ENCODE assay signal across 8 mouse cellular contexts in the genomic region with DNA sequence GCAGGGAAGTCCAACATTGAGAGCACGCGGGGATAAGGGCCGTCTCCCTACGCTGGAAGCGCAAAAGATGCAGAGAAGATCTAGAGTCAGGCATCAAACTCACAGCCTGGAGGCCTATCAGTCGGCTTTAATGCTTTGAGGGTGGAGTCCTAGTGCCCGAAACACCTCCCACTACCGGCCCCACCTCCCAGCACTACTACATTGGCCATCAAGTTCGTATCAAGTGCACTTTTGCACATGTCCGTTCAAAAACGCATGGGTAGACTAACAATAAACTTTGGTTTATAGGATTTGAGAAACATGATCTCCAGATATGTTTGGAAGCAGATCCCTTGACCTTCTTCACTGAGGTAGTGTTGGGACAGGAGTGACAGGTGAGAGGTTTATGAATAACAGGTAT. TPM values are rescaled to one million over a fixed set of nuclear protein-coding genes. Genes with fewer than 3 reads are reported as not detected.
A peak's percentile ranks its signal among the peaks of the same experiment; 100 is the strongest.
DNase-seq lines count a peak whose midpoint lies in the region; ATAC-seq lines count a peak whose summit lies in the region.

No protein-coding gene starts in this region.

- peaks cover 42% of the 10 kb centered on the region for H3K4me1 ChIP-seq in heart, embryonic 10.5 days
- peaks cover 30% of the 10 kb centered on the region for H3K4me1 ChIP-seq in kidney, embryonic 15.5 days

- peak overlapping the region; percentile 62 for H3K9ac ChIP-seq in kidney, embryonic 15.5 days

- 2% methylated on average over 11 of the region's 11 CpGs for WGBS in heart, embryonic 10.5 days
- 2% methylated on average over 11 of the region's 11 CpGs for WGBS in kidney, embryonic 15.5 days

- ATAC-seq in kidney, embryonic 15.5 days (replicated peaks; ENCODE audit: low FRiP score): peak; percentile 41; the same call in 1 of the 2 replicates

- DNase-seq in layer of hippocampus, postnatal 10 days (ENCODE audit: low spot score in 2 of 2): peak; percentile 15 to 26
- DNase-seq in layer of hippocampus, postnatal 36 days: no peak
- DNase-seq in c-Kit-positive CD71-positive TER-119-positive erythroid progenitor cells, embryonic 14.5 days (ENCODE audit: low spot score): peak; percentile 84
- DNase-seq in heart, embryonic 10.5 days (ENCODE audit: low spot score): peak; percentile 91
- DNase-seq in lung, postnatal 36 days: peak; percentile 82
- DNase-seq in retina, embryonic 14.5 days (ENCODE audit: low spot score): peak; percentile 60
- no peak for DNase-seq in left cerebral cortex, adult 8-10 months (ENCODE audit: low spot score in 2 of 2)

- peak overlapping the region; percentile 99 for H3K27ac ChIP-seq in heart, embryonic 10.5 days
- peak overlapping the region; percentile 99 for H3K27ac ChIP-seq in kidney, embryonic 15.5 days

- no peaks in the 10 kb centered on the region for H3K36me3 ChIP-seq in heart, embryonic 10.5 days
- no peaks in the 10 kb centered on the region for H3K36me3 ChIP-seq in kidney, embryonic 15.5 days

- peak overlapping the region; percentile 75 for H3K4me2 ChIP-seq in kidney, embryonic 15.5 days

- no peaks in the 10 kb centered on the region for H3K27me3 ChIP-seq in heart, embryonic 10.5 days (ENCODE audit: insufficient read depth, poor library complexity, severe bottlenecking)
- no peaks in the 10 kb centered on the region for H3K27me3 ChIP-seq in kidney, embryonic 15.5 days

- peak overlapping the region; percentile 100 for H3K4me3 ChIP-seq in heart, embryonic 10.5 days
- H3K4me3 ChIP-seq in kidney, embryonic 15.5 days (replicated peaks): peak overlapping the region; percentile 100

- H3K9me3 ChIP-seq in heart, embryonic 10.5 days: no peaks in the 10 kb centered on the region
- no peaks in the 10 kb centered on the region for H3K9me3 ChIP-seq in kidney, embryonic 15.5 days (replicated peaks)

RNA-seq across cellular contexts. Expression of gene Hnrnpr, which starts 1.0 kb away (rescaled TPM):
- total RNA-seq in layer of hippocampus, postnatal 10 days (2021): 100 to 1,000 TPM; 115 TPM
- 10 to 100 TPM; 88.7 TPM for total RNA-seq in layer of hippocampus, postnatal 36 days (2021)
- 126 and 148 TPM in 2 replicates for polyA plus RNA-seq in heart, embryonic 10.5 days (2016; fragmentation: Nextera tagmentation; extraction: Ambion mirVana)
- 183 and 188 TPM in 2 replicates for polyA plus RNA-seq in kidney, embryonic 15.5 days (2015; fragmentation: Nextera tagmentation; extraction: Ambion mirVana)
- 10 to 100 TPM; 78.9 to 93.4 (median 89.9) TPM for total RNA-seq in left cerebral cortex, adult 8-10 months (2022)

RNA-seq across cellular contexts. Expression of gene Zfp46, which starts 25.3 kb away (rescaled TPM):
- total RNA-seq in layer of hippocampus, postnatal 10 days (2021): 10 to 100 TPM; 88.7 to 93.8 TPM
- total RNA-seq in layer of hippocampus, postnatal 36 days (2021): 10 to 100 TPM; 37.7 to 43.1 TPM
- polyA plus RNA-seq in heart, embryonic 10.5 days (2016; fragmentation: Nextera tagmentation; extraction: Ambion mirVana): 14.6 and 18.7 TPM in 2 replicates
- 22.8 TPM in 2 replicates for polyA plus RNA-seq in kidney, embryonic 15.5 days (2015; fragmentation: Nextera tagmentation; extraction: Ambion mirVana)
- total RNA-seq in left cerebral cortex, adult 8-10 months (2022): 10 to 100 TPM; 42.5 to 54.8 (median 50.8) TPM

Comparison
In these comparisons a context has a peak if more than half of its experiments do, and no peak if none do; other contexts are left out.
1. DNase-seq: peak in layer of hippocampus, postnatal 10 days (2 of 2), c-Kit-positive CD71-positive TER-119-positive erythroid progenitor cells, embryonic 14.5 days (single experiment), heart, embryonic 10.5 days (single experiment), lung, postnatal 36 days (single experiment) and retina, embryonic 14.5 days (single experiment); none in layer of hippocampus, postnatal 36 days (0 of 2) and left cerebral cortex, adult 8-10 months (0 of 2).